Mouse (Mus musculus) forebrain, embryonic 14.5 days (tissue): Measurements from ENCODE around the gene Asb18. TPM values are rescaled to one million over a fixed set of nuclear protein-coding genes. Genes with fewer than 3 reads are reported as not detected.
A peak's percentile ranks its signal among the peaks of the same experiment; 100 is the strongest.

ENCODE experiments used
- ATAC-seq: fragments of 200-750 bp; cut with Nextera tagmentation; 2 replicates; pipeline ENCODE4 v1.8.0; 2017; ENCODE audit warnings: mild to moderate bottlenecking, moderate library complexity
- DNase-seq: peaks from one replicate; pipeline ENCODE4 v3.0.0-alpha.2; 2015; ENCODE audit warnings: low spot score
- H3K27ac ChIP-seq: fragments of 300-500 bp; sonication (generic); 2 replicates; pipeline ENCODE4 v1.5.1; 2014; ENCODE audit warnings: low read depth, mild to moderate bottlenecking, control low read depth, low read length, moderate library complexity
- H3K27me3 ChIP-seq: fragments of 300-500 bp; sonication (generic); replicated peaks from 2 replicates; pipeline ENCODE4 v1.6.1; 2014; ENCODE audit warnings: low read length, control low read depth, mixed read lengths; ENCODE audit not compliant: control insufficient read depth, insufficient read depth
- H3K36me3 ChIP-seq: fragments of 300-500 bp; sonication (generic); 2 replicates; pipeline ENCODE4 v1.6.1; 2014; ENCODE audit warnings: low read length, control low read depth; ENCODE audit not compliant: control insufficient read depth, insufficient read depth
- H3K4me1 ChIP-seq: fragments of 300-500 bp; sonication (generic); 2 replicates; pipeline ENCODE4 v1.6.1; 2014; ENCODE audit warnings: antibody characterized with exemption, low read length, control low read depth; ENCODE audit not compliant: control insufficient read depth, insufficient read depth
- H3K4me2 ChIP-seq: fragments of 300-500 bp; sonication (generic); 2 replicates; pipeline ENCODE4 v1.6.1; 2014; ENCODE audit warnings: mild to moderate bottlenecking, control low read depth, low read length
- H3K4me3 ChIP-seq: fragments of 300-500 bp; sonication (generic); 2 replicates; pipeline ENCODE4 v1.5.1; 2014; ENCODE audit warnings: low read depth, low read length, control low read depth
- H3K9ac ChIP-seq: fragments of 300-500 bp; sonication (generic); 2 replicates; pipeline ENCODE4 v1.6.1; 2014; ENCODE audit warnings: mild to moderate bottlenecking, low read length, control low read depth, moderate library complexity
- H3K9me3 ChIP-seq: fragments of 300-500 bp; sonication (generic); replicated peaks from 2 replicates; pipeline ENCODE4 v1.6.1; 2016; ENCODE audit warnings: low read length, control low read depth, mixed read lengths; ENCODE audit not compliant: control insufficient read depth
- WGBS: fragments of 180-500 bp; shearing (Covaris S2); extraction: QIAGEN DNeasy Blood & Tissue Kit; methylation state at CpG from one replicate; pipeline ENCODE4 v1.1.7; 2014; 5-methylcytosine and 5-hydroxymethylcytosine counted together
- polyA plus RNA-seq: library from polyadenylated mRNA; unstranded; fragments of >200 nt; fragmentation: Nextera tagmentation; extraction: Ambion mirVana; gene quantifications from 2 replicates; pipeline ENCODE4 v1.2.1, GENCODE M21; 2014

The Asb18 gene
- polyA plus RNA-seq, 1 experiment from 2014 or later: 0.05 TPM

DNA sequence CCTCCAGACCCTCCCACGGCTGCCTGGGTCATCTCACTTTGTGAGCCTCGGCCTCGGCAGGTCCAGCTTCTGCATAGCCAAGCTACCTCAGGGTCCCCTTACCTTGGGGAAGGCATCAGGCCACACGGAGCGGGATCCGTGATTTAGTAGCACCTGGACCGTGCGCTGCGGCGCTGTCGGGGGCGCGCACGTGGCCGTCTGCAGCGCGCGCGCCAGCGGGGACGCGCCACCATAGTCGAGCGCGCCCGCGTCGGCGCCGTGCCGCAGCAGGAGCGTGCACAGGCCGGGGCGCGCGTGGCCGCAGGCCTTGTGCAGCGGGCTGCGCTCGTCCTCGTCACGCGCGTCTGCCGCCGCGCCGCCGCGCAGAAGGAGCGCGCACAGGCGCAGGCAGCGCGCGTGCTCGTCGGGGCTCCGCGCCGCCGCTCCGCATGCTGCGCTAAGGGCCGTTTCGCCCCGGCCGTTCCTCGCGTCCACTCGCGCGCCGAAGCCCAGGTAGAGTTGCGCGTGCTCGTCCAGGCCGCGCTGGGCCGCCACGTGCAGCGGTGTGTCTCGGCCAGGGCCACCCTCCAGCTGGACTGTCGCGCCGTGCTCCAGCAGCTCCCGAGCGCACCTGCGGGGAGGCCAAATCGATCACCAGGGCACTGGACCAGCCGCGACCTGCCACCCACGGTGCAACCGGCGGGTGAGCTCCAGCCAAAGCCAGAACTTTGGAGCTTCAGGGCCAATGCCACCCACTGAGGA is 46.2 kb downstream of the Asb18 start:
- Histone ChIP-seq H3K9ac (peak overlapping the region; percentile 61), H3K4me3 (peak overlapping the region; percentile 51), H3K36me3 (no peaks in the 10 kb centered on the region), H3K4me1 (0 out of 2 replicates have a peak, but pooled peaks cover 4% of the 10 kb centered on the region), H3K9me3 (no peaks in the 10 kb centered on the region), H3K27ac (0 out of 2 replicates have a peak overlapping the region, but pooled peaks have one; percentile 39), H3K4me2 (peak overlapping the region; percentile 79), H3K27me3 (peaks cover 53% of the 10 kb centered on the region)
- ATAC-seq (peak; percentile 70), DNase-seq (peak; percentile 65)
- under 1% methylated on average over 82 of the region's 95 CpGs for WGBS

DNA sequence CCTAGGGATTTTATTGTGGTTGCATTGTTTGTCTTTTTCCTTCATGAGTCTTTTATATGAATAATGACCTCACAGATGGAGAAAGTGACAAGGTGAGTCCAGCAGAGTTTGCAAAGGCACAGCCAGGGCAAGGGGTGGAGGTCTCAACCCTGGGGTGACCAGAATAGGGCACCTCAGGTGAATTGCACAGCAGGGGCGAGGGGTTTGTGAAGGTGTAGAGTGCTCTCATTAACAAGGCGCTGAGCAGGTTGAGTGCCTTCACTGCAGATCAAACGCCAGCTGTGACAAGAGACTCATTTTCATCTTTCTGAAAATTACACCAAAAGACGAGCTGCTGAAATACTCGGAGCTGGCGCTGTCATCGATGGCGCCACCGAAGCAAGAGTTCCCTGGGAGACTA is 46.9 kb downstream of the Asb18 start:
- Histone ChIP-seq H3K4me3 (peak overlapping the region; percentile 51), H3K27me3 (peaks cover 60% of the 10 kb centered on the region), H3K9ac (no peak overlapping the region), H3K4me2 (peak overlapping the region; percentile 79), H3K36me3 (no peaks in the 10 kb centered on the region), H3K27ac (no peak overlapping the region), H3K4me1 (peaks cover 4% of the 10 kb centered on the region; the same call in 1 of the 2 replicates), H3K9me3 (no peaks in the 10 kb centered on the region)
- DNase-seq (peak; percentile 28), ATAC-seq (peak; percentile 8; the same call in 1 of the 2 replicates)
- WGBS: 22% methylated on average over 9 of the region's 9 CpGs

DNA sequence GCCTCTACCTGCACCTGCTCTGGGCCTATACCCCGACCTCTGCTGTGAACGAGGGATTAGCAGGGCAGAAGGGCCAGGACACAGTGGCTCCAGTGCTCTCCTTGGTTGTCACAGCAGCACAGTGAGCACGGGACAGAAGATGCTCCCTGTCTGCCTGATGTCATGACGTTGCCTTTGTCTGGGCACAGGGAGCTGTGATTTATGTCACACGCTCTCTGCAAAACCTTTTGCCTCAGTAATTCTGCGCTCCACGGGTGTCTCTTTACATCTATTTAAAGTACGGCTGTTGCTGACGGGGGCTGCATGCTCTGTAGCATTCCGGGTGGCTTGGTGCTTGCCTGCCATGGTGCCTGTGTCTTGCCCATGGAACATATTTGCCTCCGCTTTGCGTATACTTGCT is 50.0 kb downstream of the Asb18 start:
- no peak overlapping the region for H3K4me2 ChIP-seq
- peaks cover 45% of the 10 kb centered on the region for H3K27me3 ChIP-seq
- peak; percentile 11 for DNase-seq
- H3K9me3 ChIP-seq: no peaks in the 10 kb centered on the region
- H3K27ac ChIP-seq: no peak overlapping the region
- no peak overlapping the region for H3K9ac ChIP-seq
- no peak for ATAC-seq
- H3K36me3 ChIP-seq: no peaks in the 10 kb centered on the region
- WGBS: 66% methylated on average over 12 of the region's 12 CpGs
- H3K4me1 ChIP-seq: peaks cover 10% of the 10 kb centered on the region
- H3K4me3 ChIP-seq: no peak overlapping the region

DNA sequence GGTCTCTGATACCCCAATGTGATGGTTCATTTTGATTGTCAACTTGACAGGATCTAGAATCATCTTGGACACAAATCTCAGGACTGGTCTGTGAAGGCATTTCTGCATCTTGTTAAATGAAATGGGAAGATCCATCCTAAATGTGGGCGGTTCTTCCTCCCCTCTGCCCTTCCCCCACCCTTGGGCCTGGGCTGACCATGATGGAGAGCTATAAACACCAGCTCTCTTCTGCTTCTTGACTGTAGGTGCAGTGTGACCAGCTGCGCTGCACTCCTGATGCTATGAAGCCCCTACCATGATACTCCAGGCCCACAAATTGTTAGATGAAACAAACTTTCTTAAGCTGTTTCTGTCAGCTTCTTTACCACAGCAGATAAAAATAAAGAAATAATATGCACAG is 51.2 kb downstream of the Asb18 start:
- H3K4me2 ChIP-seq: no peak overlapping the region
- H3K4me3 ChIP-seq: no peak overlapping the region
- H3K9me3 ChIP-seq: no peaks in the 10 kb centered on the region
- ATAC-seq (no peak), DNase-seq (no peak)
- no peaks in the 10 kb centered on the region for H3K36me3 ChIP-seq
- no peak overlapping the region for H3K27ac ChIP-seq
- H3K9ac ChIP-seq: no peak overlapping the region
- H3K27me3 ChIP-seq: peaks cover 34% of the 10 kb centered on the region
- peaks cover 10% of the 10 kb centered on the region for H3K4me1 ChIP-seq
- 91% methylated on average over 2 of the region's 2 CpGs for WGBS

DNA sequence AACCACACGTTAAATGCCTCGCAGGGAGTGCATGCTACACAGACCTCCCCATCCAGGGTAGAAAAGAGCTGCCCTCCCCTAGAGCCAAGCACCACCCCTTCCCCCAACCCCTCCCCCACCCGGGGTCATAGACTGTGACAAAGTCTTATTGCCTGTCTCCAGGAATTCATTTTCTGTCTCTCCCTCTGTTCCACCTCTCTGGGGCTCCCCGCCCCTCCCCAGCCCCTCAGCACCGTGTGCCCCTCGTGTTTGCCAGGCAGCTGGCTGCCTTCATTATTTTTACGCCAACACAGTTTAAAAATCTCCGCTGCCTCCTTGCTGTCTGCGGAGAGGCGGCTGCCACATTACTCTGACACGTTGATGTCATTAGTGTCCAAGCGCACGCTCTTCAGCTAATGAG is 52.4 kb downstream of the Asb18 start:
- DNase-seq (peak; percentile 59), ATAC-seq (peak; percentile 52; the same call in 1 of the 2 replicates)
- Histone ChIP-seq H3K4me1 (peaks cover 6% of the 10 kb centered on the region), H3K36me3 (no peaks in the 10 kb centered on the region), H3K4me2 (0 out of 2 replicates have a peak overlapping the region, but pooled peaks have one; percentile 12), H3K9me3 (no peaks in the 10 kb centered on the region), H3K27ac (no peak overlapping the region; the same call in 1 of the 2 replicates), H3K9ac (peak overlapping the region; percentile 25; the same call in 1 of the 2 replicates), H3K4me3 (no peak overlapping the region), H3K27me3 (peaks cover 22% of the 10 kb centered on the region)
- WGBS: under 1% methylated on average over 13 of the region's 13 CpGs

DNA sequence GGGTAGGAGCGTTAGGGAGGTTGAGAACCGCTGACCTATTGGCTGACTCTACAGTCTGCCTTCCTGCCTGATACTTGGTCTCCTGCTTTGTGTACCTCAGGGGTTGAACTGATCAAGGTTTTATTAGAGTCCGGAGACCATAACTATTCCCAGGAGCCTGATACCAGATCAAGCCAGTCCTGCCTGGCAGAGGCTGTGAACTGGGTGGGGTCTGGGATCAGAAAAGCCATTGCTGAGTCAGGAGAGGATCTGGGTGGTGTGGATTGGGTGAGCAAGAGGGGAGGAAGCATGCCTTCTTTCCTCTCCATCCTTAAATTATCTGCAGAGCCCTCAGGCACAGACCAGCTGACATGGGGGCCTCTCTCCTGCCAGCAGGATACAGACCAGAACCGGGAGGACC is 55.1 kb downstream of the Asb18 start:
- Histone ChIP-seq H3K9ac (no peak overlapping the region), H3K27me3 (peaks cover 24% of the 10 kb centered on the region), H3K27ac (no peak overlapping the region), H3K36me3 (no peaks in the 10 kb centered on the region), H3K4me3 (no peak overlapping the region), H3K4me1 (peaks cover 6% of the 10 kb centered on the region), H3K4me2 (no peak overlapping the region), H3K9me3 (no peaks in the 10 kb centered on the region)
- DNase-seq (no peak), ATAC-seq (no peak)
- WGBS: 86% methylated on average over 4 of the region's 4 CpGs

DNA sequence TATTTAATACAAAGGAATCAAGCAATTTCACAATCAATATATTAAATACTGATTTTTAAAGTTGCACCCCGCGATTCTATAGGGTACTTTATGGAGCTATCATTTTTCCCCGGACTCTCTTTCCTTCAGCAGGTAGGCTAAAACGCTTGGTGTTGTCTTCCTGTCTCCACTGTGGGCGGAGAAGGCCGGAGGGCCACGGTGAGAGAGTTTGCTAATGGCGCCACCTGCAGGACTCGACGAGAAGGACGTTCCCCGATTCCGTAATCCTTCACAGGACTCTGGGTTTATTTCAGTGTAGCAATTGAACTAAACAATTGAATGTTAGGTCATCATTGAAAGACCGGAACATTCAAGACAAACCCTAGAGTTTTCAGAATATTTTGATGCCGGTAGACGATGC is 71.3 kb downstream of the Asb18 start:
- DNase-seq (peak; percentile 84), ATAC-seq (peak; percentile 56; the same call in 1 of the 2 replicates)
- H3K4me1 ChIP-seq: no peaks in the 10 kb centered on the region
- H3K27me3 ChIP-seq: peaks cover 78% of the 10 kb centered on the region
- H3K4me3 ChIP-seq: no peak overlapping the region
- H3K4me2 ChIP-seq: no peak overlapping the region
- H3K9ac ChIP-seq: no peak overlapping the region
- no peaks in the 10 kb centered on the region for H3K36me3 ChIP-seq
- no peaks in the 10 kb centered on the region for H3K9me3 ChIP-seq
- no peak overlapping the region for H3K27ac ChIP-seq
- 2% methylated on average over 16 of the region's 16 CpGs for WGBS

DNA sequence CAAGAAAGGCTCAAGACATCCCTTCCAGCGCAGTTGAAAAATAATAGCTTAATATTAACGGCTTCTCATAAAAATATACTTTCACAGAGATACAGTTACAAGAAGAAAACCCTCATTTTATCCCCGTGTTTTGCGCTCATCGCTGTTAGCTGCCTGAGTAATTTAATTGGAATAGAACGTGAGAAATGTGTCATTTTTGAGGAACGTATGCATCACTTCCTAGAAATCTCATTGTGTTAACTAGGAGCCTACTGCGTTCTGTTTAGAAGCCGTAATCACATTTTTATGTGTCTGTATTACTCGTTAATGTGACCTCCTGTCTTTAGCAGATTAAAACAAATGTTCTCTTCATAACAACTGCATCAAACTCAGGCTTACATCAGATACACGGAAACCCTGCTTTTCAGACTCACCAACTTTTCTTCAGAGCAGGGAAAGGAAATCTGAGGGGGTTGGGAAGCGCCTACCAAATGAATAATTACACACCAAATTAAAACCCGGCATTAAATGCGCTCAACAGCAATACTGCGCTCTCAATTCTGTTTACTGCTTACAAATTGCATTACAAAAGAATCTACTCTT is 72.0 kb downstream of the Asb18 start:
- DNase-seq (no peak), ATAC-seq (0 out of 2 replicates have a peak, but pooled peaks have one; percentile 4)
- no peak overlapping the region for H3K27ac ChIP-seq
- no peaks in the 10 kb centered on the region for H3K36me3 ChIP-seq
- no peaks in the 10 kb centered on the region for H3K9me3 ChIP-seq
- under 1% methylated on average over 15 of the region's 15 CpGs for WGBS
- H3K9ac ChIP-seq: no peak overlapping the region
- H3K4me3 ChIP-seq: peak overlapping the region; percentile 22; the same call in 1 of the 2 replicates
- peak overlapping the region; percentile 47 for H3K4me2 ChIP-seq
- peaks cover 79% of the 10 kb centered on the region for H3K27me3 ChIP-seq
- no peaks in the 10 kb centered on the region for H3K4me1 ChIP-seq
